Mouse (Mus musculus) cerebellum, adult 2 months (tissue): ENCODE measurements around the gene Dnah3.

Source experiments
- CTCF ChIP-seq: fragments of 200-500 bp; IDR thresholded peaks from 2 replicates; pipeline ENCODE4 v1.5.1; 2011; ENCODE audit warnings: low read depth, mild to moderate bottlenecking, control low read depth, low read length, moderate library complexity, borderline replicate concordance; ENCODE audit not compliant: insufficient read depth
- POLR2A ChIP-seq: fragments of 200-500 bp; IDR thresholded peaks from 2 replicates; pipeline ENCODE4 v1.6.1; 2011; ENCODE audit warnings: low read length, control low read depth, borderline replicate concordance; ENCODE audit not compliant: insufficient read depth

DNA sequence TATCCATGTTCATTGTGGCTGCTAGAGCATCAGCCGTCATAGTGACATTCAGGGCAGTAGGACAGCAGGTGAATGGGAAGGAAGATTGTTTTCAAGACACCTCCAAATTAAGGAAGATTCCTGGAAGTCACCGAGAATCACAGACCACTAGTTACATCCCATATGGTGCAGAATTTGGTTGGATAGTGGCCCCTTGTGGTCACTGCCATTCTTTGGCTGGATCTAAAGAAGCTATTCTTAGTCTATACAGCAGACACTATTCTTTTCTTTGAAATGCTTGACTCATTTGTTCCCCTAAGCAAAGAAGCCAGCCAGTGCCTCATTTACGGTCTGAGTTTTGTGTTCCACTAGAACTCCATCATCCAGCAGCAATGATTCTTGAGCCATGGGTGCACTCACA lies 9.9 kb upstream of the Dnah3 start:
- TF ChIP-seq CTCF (no peak), POLR2A (no peak)
